Mouse (Mus musculus): ENCODE measurements around the gene Tmed9. TPM values are rescaled to one million over a fixed set of nuclear protein-coding genes. Genes with fewer than 3 reads are reported as not detected.
"Not testable (repeated sequence)": the region's sequence is repeated elsewhere in the genome, so short reads cannot be mapped to it uniquely, and the experiment has no call there.

Tmed9 gene
- polyA plus RNA-seq, 1 experiment from 2014 or later, result 99.2 TPM

- ATAC-seq (ENCODE audit: low read depth), result peak; percentile 83
Measured at GRCm38 (mm10) chr13:55570286-55570973, 3.1 kb upstream of the Tmed9 start.

GRCm38 (mm10) chr13:55571027-55571751 is 2.3 kb upstream of the Tmed9 start, which contains the start of gene Fam193b:
TSS of gene Fam193b (minus strand) at chr13:55571120.
- Histone ChIP-seq H3K36me3 (peaks cover 20% of the 10 kb centered on the region), H3K4me2 (peak within 1 kb of the TSS; percentile 98), H3K27me3 (no peaks in the 10 kb centered on the region), H3K27ac (replicated peaks) (peak within 1 kb of the TSS; percentile 95), H3K9ac (peak within 1 kb of the TSS; percentile 98), H3K4me3 (peak within 1 kb of the TSS; percentile 98), H3K4me1 (replicated peaks) (peaks cover 42% of the 10 kb centered on the region), H3K9me3 (no peaks in the 10 kb centered on the region)
- peak; percentile 92 for ATAC-seq (ENCODE audit: low read depth)
- 4% methylated on average over 26 of the region's 47 CpGs for WGBS

More at GRCm38 (mm10) chr13:55570286-55570973, 3.1 kb upstream of the Tmed9 start:
- Histone ChIP-seq H3K4me3 (peak overlapping the region; percentile 98), H3K36me3 (peaks cover 20% of the 10 kb centered on the region), H3K27me3 (no peaks in the 10 kb centered on the region), H3K4me2 (peak overlapping the region; percentile 98), H3K27ac (replicated peaks) (peak overlapping the region; percentile 95), H3K9me3 (no peaks in the 10 kb centered on the region), H3K9ac (peak overlapping the region; percentile 98), H3K4me1 (replicated peaks) (peaks cover 42% of the 10 kb centered on the region)
- WGBS, result 0% methylated on average over 37 of the region's 47 CpGs

- 80% methylated on average over 2 of the region's 2 CpGs for WGBS
- H3K4me3 ChIP-seq, result peak overlapping the region; percentile 98; the same call in 1 of the 2 replicates
- H3K9me3 ChIP-seq, result no peaks in the 10 kb centered on the region
- no peak for ATAC-seq (ENCODE audit: low read depth)
- H3K36me3 ChIP-seq, result peaks cover 12% of the 10 kb centered on the region
- no peaks in the 10 kb centered on the region for H3K27me3 ChIP-seq
- no peak overlapping the region for H3K27ac ChIP-seq (replicated peaks)
- H3K4me1 ChIP-seq (replicated peaks), result peaks cover 38% of the 10 kb centered on the region
- no peak overlapping the region for H3K9ac ChIP-seq
- peak overlapping the region; percentile 98 for H3K4me2 ChIP-seq
Measured at GRCm38 (mm10) chr13:55571977-55572376, 1.6 kb upstream of the Tmed9 start.

DNA sequence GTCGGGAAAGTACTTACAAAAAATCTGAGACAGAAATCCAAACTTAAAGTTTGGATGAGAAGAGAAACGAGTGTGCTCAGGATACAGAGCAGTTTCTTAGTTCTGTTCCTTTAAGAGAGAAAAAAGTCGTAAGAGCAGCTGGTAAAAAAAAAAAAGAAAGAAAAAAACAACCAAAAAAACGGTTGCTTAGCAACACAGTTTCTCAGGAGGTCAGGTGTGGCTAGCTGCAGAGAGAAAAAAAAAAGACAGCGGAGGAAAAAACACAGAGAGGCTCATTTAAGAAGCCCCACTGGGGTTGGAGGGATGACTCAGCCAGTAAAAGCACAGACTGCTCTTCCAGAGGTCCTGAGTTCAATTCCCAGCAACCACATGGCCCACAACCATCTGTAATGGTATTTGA is 789 bp downstream of the Tmed9 start:
- ATAC-seq (ENCODE audit: low read depth), result no peak
- Histone ChIP-seq H3K4me2 (no peak overlapping the region), H3K4me3 (no peak overlapping the region), H3K36me3 (no peaks in the 10 kb centered on the region), H3K4me1 (replicated peaks) (peaks cover 16% of the 10 kb centered on the region), H3K9ac (no peak overlapping the region), H3K9me3 (no peaks in the 10 kb centered on the region), H3K27ac (replicated peaks) (no peak overlapping the region), H3K27me3 (no peaks in the 10 kb centered on the region)
- WGBS, result 76% methylated on average over 5 of the region's 5 CpGs

- ATAC-seq (ENCODE audit: low read depth), result no peak
- H3K27me3 ChIP-seq, result no peaks in the 10 kb centered on the region
- WGBS, result 64% methylated on average over 5 of the region's 5 CpGs
Measured at GRCm38 (mm10) chr13:55575932-55576331, 2.4 kb downstream of the Tmed9 start.

DNA sequence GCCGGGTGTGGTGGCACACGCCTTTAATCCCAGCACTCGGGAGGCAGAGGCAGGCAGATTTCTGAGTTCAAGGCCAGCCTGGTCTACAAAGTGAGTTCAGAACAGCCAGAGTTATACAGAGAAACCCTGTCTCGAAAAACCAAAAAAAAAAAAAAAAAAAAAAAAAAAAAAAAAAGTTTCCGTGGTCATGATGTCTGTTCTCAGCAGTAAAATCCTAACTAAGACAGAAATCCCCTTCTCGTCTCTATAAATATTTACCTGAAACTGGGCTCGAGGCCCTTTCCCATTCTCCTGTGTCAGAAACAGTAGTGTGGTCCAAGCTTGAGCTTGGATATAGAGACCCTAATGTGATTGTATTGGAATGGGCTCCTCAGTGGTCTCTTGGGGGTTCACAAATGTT is 3.3 kb downstream of the Tmed9 start:
- H3K36me3 ChIP-seq; H3K9me3 ChIP-seq; H3K9ac ChIP-seq; H3K27me3 ChIP-seq; H3K4me1 ChIP-seq (replicated peaks); H3K27ac ChIP-seq (replicated peaks); H3K4me3 ChIP-seq; ATAC-seq (ENCODE audit: low read depth); H3K4me2 ChIP-seq: not testable (repeated sequence)
- WGBS, result 85% methylated on average over 7 of the region's 7 CpGs

More at GRCm38 (mm10) chr13:55575932-55576331, 2.4 kb downstream of the Tmed9 start:
- H3K36me3 ChIP-seq, result no peaks in the 10 kb centered on the region
- H3K4me2 ChIP-seq, result no peak overlapping the region
- H3K4me3 ChIP-seq, result no peak overlapping the region
- no peak overlapping the region for H3K9ac ChIP-seq
- H3K9me3 ChIP-seq, result no peaks in the 10 kb centered on the region
- no peak overlapping the region for H3K27ac ChIP-seq (replicated peaks)
- peaks cover 10% of the 10 kb centered on the region for H3K4me1 ChIP-seq (replicated peaks)

- Histone ChIP-seq H3K4me2 (no peak overlapping the region), H3K36me3 (no peaks in the 10 kb centered on the region), H3K9ac (no peak overlapping the region), H3K4me1 (replicated peaks) (no peaks in the 10 kb centered on the region), H3K4me3 (no peak overlapping the region), H3K27me3 (no peaks in the 10 kb centered on the region), H3K9me3 (no peaks in the 10 kb centered on the region), H3K27ac (replicated peaks) (no peak overlapping the region)
- ATAC-seq (ENCODE audit: low read depth), result no peak
- WGBS, result 87% methylated on average over 4 of the region's 4 CpGs
Measured at GRCm38 (mm10) chr13:55578086-55578485, 4.6 kb downstream of the Tmed9 start.

GRCm38 (mm10) chr13:55591961-55592490 is 18.5 kb downstream of the Tmed9 start:
- no peaks in the 10 kb centered on the region for H3K9me3 ChIP-seq
- H3K36me3 ChIP-seq, result peaks cover 26% of the 10 kb centered on the region
- 0 out of 2 replicates have a peak, but pooled peaks have one; percentile 29 for ATAC-seq (ENCODE audit: low read depth)
- H3K27me3 ChIP-seq, result peaks cover 12% of the 10 kb centered on the region; the same call in 1 of the 2 replicates
- peaks cover 13% of the 10 kb centered on the region for H3K4me1 ChIP-seq (replicated peaks)
- H3K4me2 ChIP-seq, result peak overlapping the region; percentile 76; the same call in 1 of the 2 replicates
- no peak overlapping the region for H3K4me3 ChIP-seq
- 73% methylated on average over 4 of the region's 4 CpGs for WGBS
- H3K27ac ChIP-seq (replicated peaks), result no peak overlapping the region
- H3K9ac ChIP-seq, result no peak overlapping the region

- Histone ChIP-seq H3K4me3 (peak overlapping the region; percentile 53), H3K27ac (replicated peaks) (peak overlapping the region; percentile 84), H3K4me2 (peak overlapping the region; percentile 76), H3K9ac (peak overlapping the region; percentile 89), H3K27me3 (peaks cover 12% of the 10 kb centered on the region; the same call in 1 of the 2 replicates), H3K4me1 (replicated peaks) (peaks cover 13% of the 10 kb centered on the region), H3K36me3 (peaks cover 33% of the 10 kb centered on the region), H3K9me3 (no peaks in the 10 kb centered on the region)
- peak; percentile 98 for ATAC-seq (ENCODE audit: low read depth)
- 4% methylated on average over 29 of the region's 29 CpGs for WGBS
Measured at GRCm38 (mm10) chr13:55592512-55593253, 19.2 kb downstream of the Tmed9 start.

DNA sequence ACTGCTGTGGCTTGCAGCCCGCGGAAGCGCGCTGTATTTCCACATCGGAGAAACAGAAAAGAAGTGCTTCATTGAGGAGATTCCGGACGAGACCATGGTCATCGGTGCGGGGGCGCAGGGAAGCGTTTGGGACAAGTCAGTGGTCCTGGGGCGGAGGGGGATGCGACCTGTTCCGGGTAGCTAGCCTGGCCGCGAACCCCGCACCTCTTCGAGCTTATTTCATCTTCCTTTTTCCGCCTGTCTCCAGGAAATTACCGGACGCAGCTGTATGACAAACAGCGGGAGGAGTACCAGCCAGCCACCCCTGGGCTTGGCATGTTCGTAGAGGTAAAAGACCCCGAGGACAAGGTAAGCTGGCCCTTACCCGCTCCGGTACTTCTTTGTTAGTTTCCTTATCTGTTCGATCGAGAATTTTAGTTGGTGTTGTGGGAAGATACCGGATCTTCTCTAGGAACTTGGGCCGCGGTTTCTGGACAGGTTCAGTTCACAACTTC is 19.8 kb downstream of the Tmed9 start:
- H3K4me2 ChIP-seq, result peak overlapping the region; percentile 76
- H3K9me3 ChIP-seq, result no peaks in the 10 kb centered on the region
- H3K4me1 ChIP-seq (replicated peaks), result peaks cover 13% of the 10 kb centered on the region
- peak overlapping the region; percentile 53 for H3K4me3 ChIP-seq
- peaks cover 39% of the 10 kb centered on the region for H3K36me3 ChIP-seq
- H3K27me3 ChIP-seq, result peaks cover 12% of the 10 kb centered on the region; the same call in 1 of the 2 replicates
- peak overlapping the region; percentile 89 for H3K9ac ChIP-seq
- H3K27ac ChIP-seq (replicated peaks), result peak overlapping the region; percentile 77
- WGBS, result 1% methylated on average over 31 of the region's 31 CpGs
- peak; percentile 68 for ATAC-seq (ENCODE audit: low read depth)

DNA sequence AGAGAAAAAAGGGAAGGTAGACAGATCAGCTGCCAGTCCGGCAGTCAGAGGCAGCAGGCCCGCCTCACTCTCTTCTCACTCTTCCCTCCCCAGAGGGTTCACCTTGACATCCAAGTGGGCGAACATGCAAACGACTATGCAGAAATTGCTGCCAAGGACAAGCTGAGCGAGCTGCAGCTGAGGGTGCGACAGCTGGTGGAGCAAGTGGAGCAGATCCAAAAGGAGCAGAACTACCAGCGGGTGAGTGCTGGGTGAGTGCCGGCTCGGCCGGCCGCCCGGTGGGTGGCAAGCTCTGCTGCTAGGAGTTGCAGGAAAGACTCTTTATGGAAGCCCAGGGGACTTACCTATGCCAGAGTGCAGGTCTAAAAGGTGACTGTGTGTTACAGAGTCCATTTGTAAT is 21.8 kb downstream of the Tmed9 start:
- Histone ChIP-seq H3K27me3 (peaks cover 6% of the 10 kb centered on the region; the same call in 1 of the 2 replicates), H3K4me3 (no peak overlapping the region), H3K27ac (replicated peaks) (no peak overlapping the region), H3K9me3 (no peaks in the 10 kb centered on the region), H3K36me3 (peaks cover 44% of the 10 kb centered on the region), H3K9ac (no peak overlapping the region), H3K4me2 (no peak overlapping the region), H3K4me1 (replicated peaks) (peaks cover 21% of the 10 kb centered on the region)
- ATAC-seq (ENCODE audit: low read depth), result no peak
- WGBS, result 90% methylated on average over 12 of the region's 12 CpGs

Data from neural tube, embryonic 13.5 days (tissue).